Mouse (Mus musculus) lung, postnatal 14 days (tissue): ENCODE data around the gene Atp6v0b.

Experiments
- DNase-seq: peaks from one replicate; pipeline ENCODE4 v3.0.0; 2021

The Atp6v0b gene

DNA sequence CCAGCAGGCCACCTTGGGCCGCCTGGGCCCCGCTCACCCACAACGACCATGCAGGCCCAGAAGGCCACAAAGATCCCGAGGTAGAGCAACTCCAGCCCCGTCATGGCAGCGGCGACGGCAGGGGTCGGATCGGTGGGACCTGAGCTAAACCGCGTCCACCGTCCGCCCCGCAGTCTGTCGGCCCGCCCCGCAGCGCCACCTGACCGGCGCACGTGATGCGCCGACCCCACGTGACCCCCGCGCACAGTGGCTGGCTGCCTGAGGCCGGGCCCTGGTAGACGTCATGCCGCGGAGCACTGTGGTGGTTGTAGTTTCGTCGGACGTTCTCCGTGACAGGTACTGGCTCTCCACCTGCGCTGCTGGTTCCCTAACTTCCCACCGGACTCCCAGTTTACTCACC, at the start of gene Atp6v0b:
Atp6v0b (minus strand) TSS at position 201 of the 400 bp plus-strand sequence.
- DNase-seq = peak; percentile 94

DNA sequence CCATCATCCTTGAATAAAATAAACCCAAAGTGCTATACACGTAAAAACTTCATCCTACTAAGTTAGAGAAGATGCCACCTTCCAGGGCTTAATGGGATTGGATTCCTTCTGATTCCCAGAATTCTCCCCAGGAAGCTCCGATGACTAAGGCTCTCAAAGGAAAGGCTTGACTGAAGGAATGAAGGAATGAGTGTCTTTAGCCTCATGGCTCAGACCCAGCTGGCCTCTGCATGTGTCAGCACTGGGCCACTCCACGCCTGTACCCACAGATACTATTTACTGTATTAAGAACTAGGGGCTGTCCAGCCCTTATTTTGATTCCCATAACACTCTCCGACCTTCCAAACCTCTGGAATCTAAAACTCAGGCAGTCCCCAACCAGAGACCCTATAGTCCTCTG, 46.9 kb upstream of the Atp6v0b start:
- no peak for DNase-seq

- peak; percentile 43 for DNase-seq
Measured at GRCm38 (mm10) chr4:117933248-117933647, 46.1 kb upstream of the Atp6v0b start.

- DNase-seq = peak; percentile 55
Measured at GRCm38 (mm10) chr4:117929391-117929881, 42.3 kb upstream of the Atp6v0b start, which contains the start of gene Artn. TSS of gene Artn (minus strand) at chr4:117929763.

- peak; percentile 72 for DNase-seq
Measured at GRCm38 (mm10) chr4:117928699-117929241, 41.6 kb upstream of the Atp6v0b start.

GRCm38 (mm10) chr4:117928234-117928633, 41.1 kb upstream of the Atp6v0b start:
- DNase-seq = no peak

DNA sequence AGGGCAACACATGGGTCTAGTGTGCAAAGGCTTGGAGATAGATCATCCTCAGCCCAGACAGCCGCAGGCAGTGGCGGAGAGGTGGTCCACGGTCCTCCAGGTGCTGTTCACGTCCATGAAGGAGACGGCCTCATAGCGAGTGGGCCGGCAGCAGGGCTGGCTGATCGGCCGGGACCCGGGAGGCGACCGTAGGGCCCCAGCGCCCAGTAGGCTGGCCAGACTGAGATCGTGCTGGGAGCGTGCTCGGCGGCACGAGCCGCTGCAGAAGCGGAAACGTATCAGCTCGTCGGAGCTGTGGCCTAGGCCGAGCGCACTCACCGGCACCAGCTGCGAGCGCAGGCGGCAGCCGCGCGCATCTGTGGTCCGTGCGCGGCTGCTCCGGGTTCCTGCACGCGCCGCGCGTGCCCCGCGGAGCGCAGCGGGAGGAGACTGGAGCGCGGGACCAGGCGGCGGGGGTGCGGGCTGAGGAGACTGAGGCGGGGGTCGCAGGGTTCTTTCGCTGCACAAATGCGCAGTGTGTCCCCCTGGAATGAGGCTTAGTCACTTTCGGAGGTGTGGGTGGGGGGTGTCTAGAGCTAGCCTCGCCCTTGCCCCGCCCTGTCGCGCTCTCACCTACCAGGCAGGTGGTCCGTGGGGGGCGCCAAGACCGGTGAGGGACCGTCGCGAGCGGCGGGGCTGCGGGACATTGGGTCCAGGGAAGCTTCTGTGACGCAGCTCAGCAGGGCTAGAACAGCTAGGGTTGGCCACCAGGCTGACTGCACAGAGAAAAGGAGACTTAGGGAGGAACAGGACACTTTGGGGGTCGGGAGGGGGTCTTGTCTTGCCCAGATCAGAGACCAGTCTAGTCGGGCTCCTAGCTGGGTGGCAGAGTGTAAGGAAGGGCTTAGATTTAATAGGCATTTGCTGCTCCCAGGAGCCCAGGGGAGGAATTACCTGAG, 39.7 kb upstream of the Atp6v0b start:
- DNase-seq = peak; percentile 27

GRCm38 (mm10) chr4:117924916-117925315, 37.8 kb upstream of the Atp6v0b start:
- no peak for DNase-seq

DNA sequence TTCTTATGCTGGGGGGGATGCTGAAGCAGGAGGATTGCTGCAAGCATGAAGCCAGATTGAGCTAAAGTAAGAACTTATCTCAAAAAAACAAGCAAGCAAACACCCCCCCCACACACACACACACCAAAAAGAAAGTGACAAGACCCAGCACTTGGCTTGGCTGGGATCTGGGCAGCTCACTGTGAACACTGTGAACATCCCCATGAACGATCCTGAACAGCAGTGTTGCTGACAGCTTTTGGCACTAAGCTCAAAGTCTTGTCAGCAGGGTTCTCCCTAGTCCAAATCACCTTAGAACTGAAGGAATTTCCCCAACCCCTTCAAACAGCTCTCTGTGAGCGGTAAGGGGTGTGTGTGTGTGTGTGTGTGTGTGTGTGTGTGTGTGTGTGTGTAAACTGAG, 36.3 kb upstream of the Atp6v0b start:
- no peak for DNase-seq

DNA sequence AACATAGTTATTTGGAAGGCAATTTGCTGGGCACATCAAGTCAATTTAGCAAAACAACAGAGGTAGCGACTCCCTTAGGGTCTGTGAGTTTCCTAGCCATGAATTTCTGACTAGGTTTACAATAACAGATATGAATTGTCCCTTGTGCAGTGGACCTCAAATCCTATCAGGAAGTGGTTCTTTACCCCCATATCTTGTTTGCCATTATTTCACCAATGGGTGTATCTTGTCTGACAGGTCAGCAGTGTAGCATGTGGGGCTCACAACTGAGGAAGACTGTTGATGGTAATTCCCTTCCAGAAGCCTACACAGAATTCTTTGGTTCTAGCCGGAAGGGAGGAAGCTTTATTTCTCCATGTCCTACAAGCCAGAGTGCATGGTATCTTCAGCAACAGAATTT, 34.2 kb upstream of the Atp6v0b start:
- no peak for DNase-seq

DNA sequence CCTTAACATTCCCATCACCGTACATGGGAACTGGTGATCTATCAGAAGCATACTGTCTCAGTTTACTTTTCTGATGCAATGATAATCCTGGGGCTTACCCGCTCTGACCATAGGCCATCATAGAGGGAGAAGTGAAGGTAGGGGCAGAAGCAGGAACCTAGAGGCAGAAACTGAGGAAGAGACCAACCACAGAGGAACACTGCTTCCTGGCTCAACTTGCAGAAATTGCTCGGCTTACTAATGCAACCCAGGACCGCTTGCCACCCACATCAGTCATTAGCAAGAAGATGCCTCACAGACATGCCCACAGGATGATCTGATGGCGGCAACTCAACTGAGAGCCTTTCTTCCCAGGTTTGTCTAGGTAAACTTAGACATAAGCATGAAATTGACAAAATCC, 31.6 kb upstream of the Atp6v0b start:
- DNase-seq = no peak

DNA sequence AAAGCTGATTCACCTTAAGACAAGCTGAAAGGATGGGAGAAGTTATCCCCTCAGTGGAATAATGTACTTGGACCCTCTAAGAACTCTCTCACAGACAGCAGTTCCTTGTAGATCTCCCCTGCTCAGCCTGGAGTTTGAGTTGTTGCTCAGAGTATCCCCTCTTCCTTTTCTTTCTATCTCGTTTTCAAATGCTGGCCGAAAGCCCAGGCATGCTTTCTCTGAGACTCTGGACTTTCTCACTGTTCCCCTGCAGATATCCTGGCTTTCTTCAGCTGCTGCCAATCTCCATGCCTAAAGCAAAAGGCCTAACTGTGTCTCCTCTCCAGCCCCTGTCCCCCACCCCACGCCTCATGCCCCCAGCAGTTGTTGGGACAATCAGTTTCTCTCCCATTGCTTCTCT, 31.1 kb upstream of the Atp6v0b start:
- DNase-seq = no peak

GRCm38 (mm10) chr4:117917847-117918246, 30.7 kb upstream of the Atp6v0b start:
- no peak for DNase-seq

GRCm38 (mm10) chr4:117917402-117917801, 30.3 kb upstream of the Atp6v0b start:
- no peak for DNase-seq

DNA sequence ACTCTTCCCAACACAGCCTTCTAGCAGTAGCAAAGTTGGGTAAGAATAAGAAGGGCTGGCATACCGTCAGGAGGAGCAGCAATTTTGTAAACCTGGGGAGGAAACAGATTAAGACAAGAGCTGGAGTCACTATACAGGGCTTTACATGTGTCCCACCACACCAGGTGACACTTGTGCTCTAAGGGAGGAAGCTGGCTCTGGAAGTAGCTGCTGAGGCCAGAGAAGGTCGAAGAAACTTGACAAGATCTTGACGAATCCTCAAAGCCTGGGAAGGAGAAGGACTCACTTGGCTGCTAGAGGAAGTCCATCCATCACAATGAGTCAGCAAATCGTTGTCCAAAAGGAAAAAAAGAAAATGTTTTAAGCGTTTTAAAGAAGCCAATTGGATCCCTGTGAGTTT, 29.3 kb upstream of the Atp6v0b start:
- DNase-seq = no peak

- no peak for DNase-seq
Measured at GRCm38 (mm10) chr4:117915489-117916105, 28.5 kb upstream of the Atp6v0b start.

DNA sequence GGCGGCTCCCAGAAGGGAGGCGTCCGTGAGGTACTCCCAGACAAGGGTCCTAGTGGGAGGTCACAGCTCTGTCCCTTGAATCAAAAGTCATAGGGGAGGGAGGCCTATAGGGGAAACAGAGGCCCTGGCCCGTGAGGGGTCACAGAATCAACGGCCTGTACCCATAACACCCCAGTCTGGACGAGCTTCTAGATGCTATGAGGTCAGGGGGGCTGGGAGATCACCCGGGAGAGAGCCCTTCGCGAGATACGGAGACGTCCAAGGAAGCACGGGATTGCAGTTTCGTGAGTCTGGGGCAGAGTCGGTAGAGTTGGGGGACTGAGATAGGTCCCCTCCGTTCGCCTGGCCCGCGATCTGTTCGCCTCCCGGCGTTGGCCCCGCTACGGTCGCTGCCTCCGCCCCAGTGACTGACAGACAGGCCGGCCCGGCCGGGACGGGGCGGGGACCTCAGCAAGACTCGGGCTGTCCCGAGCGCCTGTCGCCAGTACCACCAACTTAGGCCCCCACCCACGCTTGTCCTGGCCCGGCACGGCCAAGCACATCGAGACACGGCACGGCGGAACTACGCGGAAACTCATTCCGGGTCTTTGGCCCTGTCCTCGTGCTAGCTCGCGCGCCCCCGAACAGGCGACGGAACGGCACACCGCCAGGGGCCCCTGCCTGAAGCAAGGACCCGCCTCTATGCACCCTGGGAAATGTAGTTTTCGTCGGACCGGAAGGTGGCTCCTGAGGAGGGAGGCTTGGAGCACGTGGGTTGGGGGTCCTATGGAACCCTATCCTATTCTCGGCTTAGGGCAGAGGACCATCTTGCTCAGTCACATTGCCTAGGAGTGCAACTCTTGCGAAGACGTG, 27.7 kb upstream of the Atp6v0b start, which contains the start of gene Ipo13:
Ipo13 (minus strand) TSS at position 409 of the 852 bp plus-strand sequence.
- peak; percentile 90 for DNase-seq

GRCm38 (mm10) chr4:117914031-117914430, 26.9 kb upstream of the Atp6v0b start:
- DNase-seq = no peak

- DNase-seq = peak; percentile 69
Measured at GRCm38 (mm10) chr4:117913421-117913820, 26.3 kb upstream of the Atp6v0b start.

- DNase-seq = no peak
Measured at GRCm38 (mm10) chr4:117912685-117913273, 25.6 kb upstream of the Atp6v0b start.

GRCm38 (mm10) chr4:117912131-117912561, 25.0 kb upstream of the Atp6v0b start:
- no peak for DNase-seq

- no peak for DNase-seq
Measured at GRCm38 (mm10) chr4:117908834-117909453, 21.8 kb upstream of the Atp6v0b start.
